Mouse (Mus musculus): Measurements from ENCODE around the gene Adgrv1.
"Not testable (repeated sequence)": the region's sequence is repeated elsewhere in the genome, so short reads cannot be mapped to it uniquely, and the experiment has no call there.

Adgrv1 gene

DNA sequence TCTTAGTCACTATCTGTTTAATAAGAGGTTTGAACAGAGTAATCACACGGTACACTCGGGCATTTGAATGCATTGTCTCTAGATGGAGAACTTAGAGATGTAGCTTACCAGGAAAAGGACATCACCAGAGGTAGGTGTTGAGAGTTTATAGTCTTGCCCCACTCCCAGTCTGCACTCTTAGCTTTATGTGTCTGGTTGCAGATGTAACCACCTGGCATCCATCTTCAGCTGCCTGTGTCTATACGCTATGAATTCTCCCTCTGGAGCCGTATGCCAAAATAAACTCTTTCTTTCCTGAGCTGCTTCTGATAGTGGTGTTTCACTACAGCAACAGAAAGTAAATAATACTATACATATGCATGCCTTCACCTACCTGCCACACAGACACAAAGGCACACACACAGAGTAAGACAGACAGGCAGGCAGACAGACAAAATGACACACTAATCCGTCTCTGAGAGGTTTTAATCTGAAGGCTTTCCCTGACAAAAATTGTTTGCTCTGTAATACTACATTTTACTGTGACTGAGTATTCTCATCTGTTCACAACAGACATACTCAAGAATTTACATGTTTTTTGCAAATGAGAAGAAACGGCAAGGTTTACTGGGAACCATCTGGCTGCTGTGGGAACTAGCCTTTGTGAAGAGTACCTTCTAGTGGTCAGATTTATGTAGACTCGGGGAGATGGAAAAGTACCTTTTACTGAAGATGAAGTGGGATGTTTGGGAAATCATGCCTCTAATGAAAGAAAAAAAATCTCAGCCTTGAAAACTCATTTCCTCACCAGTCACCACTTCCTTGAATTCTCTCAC lies 318.4 kb downstream of the Adgrv1 start:
- in situ Hi-C loops (cut with MboI; ENCODE audit: low pct_unique_long_range_greater_than_20kb in 1 of 2, low sequenced_read_pairs in 2 of 2, unreplicated experiment in 1 of 2), result no loop called here

DNA sequence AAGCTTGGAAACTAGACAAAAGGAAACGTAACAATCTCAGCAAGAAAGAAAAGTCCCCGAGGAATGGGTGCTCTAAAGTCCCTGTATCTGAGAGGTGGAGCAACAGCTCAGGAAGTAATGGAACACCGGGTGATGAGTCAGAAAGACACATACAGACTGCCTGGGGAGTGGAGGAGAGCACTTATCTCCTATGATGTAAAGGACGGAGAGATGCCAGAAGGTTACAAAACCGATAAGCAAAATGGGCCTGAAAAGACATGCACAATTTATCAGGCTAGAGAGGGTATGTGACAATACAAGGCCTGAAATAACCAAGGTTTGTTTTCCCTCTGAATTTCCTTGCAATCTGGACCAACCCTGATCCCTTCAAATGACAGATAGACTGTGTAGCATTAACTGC lies 320.8 kb downstream of the Adgrv1 start:
- in situ Hi-C loops (cut with MboI; ENCODE audit: low pct_unique_long_range_greater_than_20kb in 1 of 2, low sequenced_read_pairs in 2 of 2, unreplicated experiment in 1 of 2), result no loop called here

DNA sequence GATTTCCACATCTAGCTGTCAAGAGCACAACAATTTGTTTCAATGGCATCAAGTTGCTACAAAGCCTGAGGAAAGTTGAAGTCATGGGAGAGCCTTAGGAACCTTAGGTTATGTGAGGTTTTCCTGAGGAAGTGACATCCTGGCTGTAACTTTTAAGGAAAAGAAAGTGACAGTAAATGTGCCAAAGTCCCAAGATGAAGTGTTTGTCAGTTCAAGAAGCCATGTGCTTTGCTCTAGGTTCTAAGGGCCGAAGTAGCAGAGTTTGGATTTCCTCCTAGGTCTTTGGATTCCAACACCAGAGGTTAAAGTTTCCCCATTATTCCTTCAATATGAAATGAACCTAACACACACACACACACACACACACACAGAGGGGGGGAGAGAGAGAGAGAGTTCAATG lies 332.1 kb downstream of the Adgrv1 start:
- in situ Hi-C loops (cut with MboI; ENCODE audit: low pct_unique_long_range_greater_than_20kb in 1 of 2, low sequenced_read_pairs in 2 of 2, unreplicated experiment in 1 of 2), result no loop called here

DNA sequence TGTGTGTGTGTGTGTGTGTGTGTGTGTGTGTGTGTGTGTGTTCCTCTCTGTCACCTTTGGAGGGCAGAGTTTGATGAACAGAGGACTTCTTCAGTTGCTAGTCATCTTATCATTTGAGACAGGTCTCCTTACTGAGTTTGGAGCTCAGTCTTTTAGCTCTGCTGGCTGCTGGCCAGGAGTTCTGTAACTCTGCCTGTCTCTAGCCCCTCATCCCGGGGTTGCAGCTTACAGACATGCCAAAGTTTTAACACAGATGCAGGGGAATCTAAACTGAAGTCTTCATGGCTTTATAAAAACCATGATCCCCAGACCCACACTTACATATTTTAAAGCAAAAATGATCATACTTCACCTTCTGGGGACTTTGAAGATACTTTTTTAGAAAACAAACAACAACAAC lies 338.8 kb downstream of the Adgrv1 start:
- in situ Hi-C loops (cut with MboI; ENCODE audit: low pct_unique_long_range_greater_than_20kb in 1 of 2, low sequenced_read_pairs in 2 of 2, unreplicated experiment in 1 of 2), result no loop called here

DNA sequence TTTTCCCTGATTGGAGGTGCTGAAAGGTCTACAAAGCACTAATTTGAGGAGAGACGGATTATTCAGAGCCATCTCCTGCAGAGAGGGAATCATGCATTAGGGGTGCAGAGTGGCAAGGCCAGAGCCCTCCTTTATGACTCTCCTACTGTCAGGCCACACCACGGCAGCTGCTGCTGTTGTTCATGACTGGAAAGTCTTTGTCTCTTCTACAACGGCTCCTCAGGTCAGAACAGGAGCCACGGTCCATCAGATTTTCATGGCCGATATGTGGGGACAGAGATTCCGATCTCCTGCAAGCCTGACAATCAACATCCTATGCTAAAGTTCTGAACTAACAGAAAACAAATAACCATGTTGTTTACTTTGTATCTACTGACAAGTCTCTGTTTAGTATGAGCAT lies 350.8 kb downstream of the Adgrv1 start:
- in situ Hi-C loops (cut with MboI; ENCODE audit: low pct_unique_long_range_greater_than_20kb in 1 of 2, low sequenced_read_pairs in 2 of 2, unreplicated experiment in 1 of 2), result no loop called here

DNA sequence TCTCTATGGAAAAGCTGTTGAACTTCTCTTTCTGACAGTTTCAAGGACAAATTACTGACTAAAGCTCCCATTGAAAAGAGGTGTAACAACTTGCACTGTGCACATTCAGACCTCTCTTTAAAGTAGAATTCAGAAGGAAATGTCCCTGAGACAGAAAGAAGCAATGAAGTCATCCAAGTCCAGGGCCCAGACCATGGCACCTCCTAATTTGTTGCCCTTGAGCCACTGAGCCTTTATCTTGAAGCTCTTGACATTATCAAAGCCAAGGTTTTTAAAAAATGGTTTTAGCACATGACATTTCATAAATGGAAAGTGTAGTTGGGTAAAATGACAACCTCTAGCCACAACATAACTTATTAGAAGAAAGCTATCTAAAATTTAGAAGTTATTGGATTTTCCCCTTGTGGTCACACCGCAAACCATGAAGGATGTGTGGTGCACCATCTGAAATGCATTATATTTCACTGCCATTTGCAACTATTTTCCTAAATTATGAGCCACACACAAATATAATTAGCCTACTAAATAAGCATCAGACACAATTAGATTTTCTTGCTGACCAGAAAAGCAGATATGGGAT lies 352.2 kb downstream of the Adgrv1 start:
- in situ Hi-C loops (cut with MboI; ENCODE audit: low pct_unique_long_range_greater_than_20kb in 1 of 2, low sequenced_read_pairs in 2 of 2, unreplicated experiment in 1 of 2), result no loop called here

DNA sequence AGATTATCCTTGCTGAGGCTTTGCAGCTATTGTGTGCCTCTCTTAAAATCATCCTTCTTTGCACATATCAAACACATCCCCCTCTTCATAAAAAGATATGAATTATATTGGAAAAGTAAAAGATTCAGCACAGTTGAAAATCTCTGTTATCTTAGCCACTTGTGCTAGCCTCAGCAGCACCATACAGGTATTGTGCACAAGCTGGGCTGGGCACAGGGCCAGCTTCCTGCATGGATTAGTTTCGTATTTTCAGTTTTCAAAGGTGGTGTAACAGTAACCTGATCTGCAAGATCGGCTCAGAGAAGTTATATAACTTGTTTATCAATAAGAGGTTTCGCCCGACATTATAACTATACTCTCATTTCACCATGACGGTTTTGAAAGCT lies 353.6 kb downstream of the Adgrv1 start:
- in situ Hi-C loops (cut with MboI; ENCODE audit: low pct_unique_long_range_greater_than_20kb in 1 of 2, low sequenced_read_pairs in 2 of 2, unreplicated experiment in 1 of 2), result no loop called here

DNA sequence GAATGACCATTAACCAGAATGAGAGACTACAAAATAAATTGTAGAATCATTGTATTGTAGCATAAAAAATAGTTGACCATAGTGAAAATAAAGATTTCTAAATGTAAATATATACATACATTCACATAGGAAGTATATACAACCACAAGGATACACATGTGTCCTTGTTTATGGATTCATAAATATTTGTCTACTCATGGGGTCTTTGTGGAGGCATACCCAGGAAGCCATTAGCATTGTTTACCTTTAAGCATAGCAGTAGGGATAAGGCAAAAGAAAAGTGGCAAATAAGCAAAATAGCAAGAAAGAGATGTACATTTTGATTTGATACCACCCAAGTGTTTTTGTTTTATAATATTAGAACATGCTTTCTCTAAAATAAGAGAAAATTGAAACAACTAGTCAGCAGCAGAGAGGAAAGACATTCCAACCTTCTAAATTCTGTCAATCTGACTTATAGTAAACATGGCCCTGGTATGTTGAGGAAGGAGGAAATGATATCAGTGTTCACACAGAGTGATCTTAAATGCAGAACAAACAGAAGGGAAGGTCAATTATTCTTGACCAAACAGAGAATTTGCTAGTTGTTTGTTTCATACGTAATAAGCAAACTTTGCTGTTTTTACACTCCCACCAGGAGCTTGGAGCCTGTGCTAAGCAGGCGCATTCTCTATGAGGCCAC lies 354.1 kb downstream of the Adgrv1 start:
- in situ Hi-C loops (cut with MboI; ENCODE audit: low pct_unique_long_range_greater_than_20kb in 1 of 2, low sequenced_read_pairs in 2 of 2, unreplicated experiment in 1 of 2), result no loop called here

DNA sequence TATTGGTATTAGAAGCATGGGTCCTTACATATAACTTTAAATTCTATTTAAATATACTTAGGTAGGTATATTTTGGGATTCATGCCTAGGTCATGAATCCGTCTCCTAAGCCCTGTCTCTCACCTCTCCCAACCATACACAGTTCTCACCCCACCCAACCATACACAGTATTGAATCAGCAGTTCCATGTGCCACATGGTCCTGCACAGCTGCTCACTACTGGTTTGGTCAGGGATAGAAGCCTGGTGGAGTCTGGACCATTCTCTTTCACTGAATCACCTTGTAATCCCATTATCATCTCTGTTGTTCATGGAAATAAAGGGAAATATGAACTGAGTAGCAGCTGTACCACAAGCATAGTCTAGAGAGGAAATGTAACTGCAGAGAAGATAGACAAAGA lies 359.1 kb downstream of the Adgrv1 start:
- in situ Hi-C loops (cut with MboI; ENCODE audit: low pct_unique_long_range_greater_than_20kb in 1 of 2, low sequenced_read_pairs in 2 of 2, unreplicated experiment in 1 of 2), result no loop called here

DNA sequence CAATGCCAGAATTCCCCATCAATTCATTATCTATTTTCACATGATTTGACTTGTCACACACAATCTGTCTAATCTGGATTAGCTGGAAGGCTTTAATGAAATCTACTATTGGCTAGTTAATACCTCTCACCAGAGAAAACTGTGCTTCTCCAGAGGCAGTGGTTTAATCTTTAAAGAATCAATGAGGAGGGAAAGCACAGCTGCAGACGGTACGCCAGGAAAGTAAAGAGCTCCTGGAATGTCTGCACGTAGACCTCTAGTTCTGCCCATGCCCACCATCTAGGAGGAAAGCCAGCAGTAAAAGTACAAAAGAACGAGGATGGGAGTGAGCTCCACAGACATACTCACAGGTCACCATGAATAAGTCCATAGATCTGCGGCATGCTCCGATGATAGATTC lies 362.6 kb downstream of the Adgrv1 start:
- in situ Hi-C loops (cut with MboI; ENCODE audit: low pct_unique_long_range_greater_than_20kb in 1 of 2, low sequenced_read_pairs in 2 of 2, unreplicated experiment in 1 of 2), result no loop called here

DNA sequence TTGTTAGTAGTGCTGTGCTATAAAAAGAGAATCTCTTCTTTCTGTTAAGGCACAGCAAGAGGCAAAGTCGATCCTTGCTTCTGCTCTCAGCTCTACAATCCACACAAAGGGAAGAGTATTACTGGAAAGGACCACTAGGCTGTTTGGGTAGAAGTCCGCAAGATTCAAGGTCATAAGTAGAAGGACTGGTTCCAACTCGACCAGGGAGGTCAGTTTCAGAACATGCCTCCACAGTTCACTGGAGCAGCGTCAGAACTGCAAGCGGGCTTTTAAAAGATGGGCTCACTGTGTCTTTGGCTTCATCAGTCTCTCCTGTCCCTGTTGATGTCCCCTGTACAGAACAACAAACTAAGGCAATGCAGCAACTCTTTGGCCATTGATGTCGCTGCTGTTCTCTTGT lies 363.9 kb downstream of the Adgrv1 start:
- in situ Hi-C loops (cut with MboI; ENCODE audit: low pct_unique_long_range_greater_than_20kb in 1 of 2, low sequenced_read_pairs in 2 of 2, unreplicated experiment in 1 of 2), result no loop called here

DNA sequence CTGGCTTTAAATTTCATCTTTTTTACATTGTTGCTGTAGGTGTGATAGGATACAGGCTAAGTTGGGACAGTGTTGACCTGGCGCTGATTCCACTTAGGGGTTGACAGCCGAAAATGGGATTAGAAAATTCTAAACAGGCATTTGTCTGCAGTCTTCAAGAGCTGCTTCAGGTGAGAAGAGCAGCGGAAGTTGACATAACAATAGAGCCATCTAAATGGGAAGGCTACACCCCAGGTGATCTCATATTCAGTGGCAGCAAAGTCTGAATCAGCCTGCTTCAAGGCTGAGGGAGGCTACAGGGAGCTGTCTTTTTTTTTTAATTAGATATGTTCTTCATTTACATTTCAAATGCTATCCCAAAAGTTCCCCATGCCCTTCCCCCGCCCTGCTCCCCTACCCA lies 365.5 kb downstream of the Adgrv1 start:
- in situ Hi-C loops (cut with MboI; ENCODE audit: low pct_unique_long_range_greater_than_20kb in 1 of 2, low sequenced_read_pairs in 2 of 2, unreplicated experiment in 1 of 2), result not testable (repeated sequence)

DNA sequence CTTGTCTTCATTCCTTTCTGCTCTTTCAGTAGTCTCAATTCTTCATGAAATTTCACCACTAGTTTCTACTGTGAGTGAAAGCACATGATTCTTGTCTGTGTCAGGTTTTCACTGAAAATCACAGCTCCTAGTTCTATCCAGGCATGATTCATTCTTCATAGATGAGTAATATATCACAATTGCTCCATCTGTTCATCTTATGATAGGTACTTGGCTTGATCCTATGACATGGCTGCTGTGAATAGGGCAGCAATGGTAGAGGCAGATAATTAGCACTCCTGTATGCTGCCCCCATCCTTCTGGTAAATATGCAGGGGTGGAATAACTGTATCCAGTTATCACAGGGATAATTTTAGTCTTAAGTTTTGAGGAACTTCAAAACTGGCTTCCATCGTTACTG lies 368.5 kb downstream of the Adgrv1 start:
- in situ Hi-C loops (cut with MboI; ENCODE audit: low pct_unique_long_range_greater_than_20kb in 1 of 2, low sequenced_read_pairs in 2 of 2, unreplicated experiment in 1 of 2), result no loop called here

DNA sequence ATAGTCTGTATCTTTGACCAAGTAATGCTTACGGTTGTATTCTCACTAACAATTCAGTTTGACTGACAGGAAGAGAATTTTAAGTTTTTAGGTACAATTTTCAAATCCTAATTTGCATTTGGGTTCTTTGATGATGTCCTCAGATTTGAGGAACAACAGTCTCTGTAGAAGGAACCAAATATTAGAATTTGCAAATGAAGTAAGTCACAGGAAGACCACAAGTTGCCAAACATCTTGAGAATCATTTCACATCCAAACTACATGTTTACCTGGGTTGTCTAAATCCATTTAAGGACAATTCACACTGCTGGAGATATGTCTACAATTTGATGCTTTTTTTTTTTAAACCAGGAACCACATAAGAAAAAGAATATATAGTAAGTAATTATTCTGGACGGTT lies 391.8 kb downstream of the Adgrv1 start:
- in situ Hi-C loops (cut with MboI; ENCODE audit: low pct_unique_long_range_greater_than_20kb in 1 of 2, low sequenced_read_pairs in 2 of 2, unreplicated experiment in 1 of 2), result no loop called here

DNA sequence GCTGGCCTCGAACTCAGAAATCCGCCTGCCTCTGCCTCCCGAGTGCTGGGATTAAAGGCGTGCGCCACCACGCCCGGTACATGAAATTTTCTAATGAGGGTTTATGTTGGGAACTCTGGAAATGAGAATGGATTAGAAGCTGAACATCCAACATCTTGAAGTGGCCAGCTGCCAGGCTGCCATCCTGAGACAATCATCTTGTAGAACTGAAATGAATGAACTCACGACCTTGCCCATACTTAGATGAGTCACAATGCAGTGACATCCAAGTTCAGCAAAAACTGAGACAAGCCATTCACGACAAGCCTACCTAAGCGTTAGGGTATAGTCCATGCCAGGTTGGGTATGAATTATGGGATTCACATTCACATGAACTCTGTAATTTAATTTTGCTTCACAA lies 393.1 kb downstream of the Adgrv1 start:
- in situ Hi-C loops (cut with MboI; ENCODE audit: low pct_unique_long_range_greater_than_20kb in 1 of 2, low sequenced_read_pairs in 2 of 2, unreplicated experiment in 1 of 2), result no loop called here

DNA sequence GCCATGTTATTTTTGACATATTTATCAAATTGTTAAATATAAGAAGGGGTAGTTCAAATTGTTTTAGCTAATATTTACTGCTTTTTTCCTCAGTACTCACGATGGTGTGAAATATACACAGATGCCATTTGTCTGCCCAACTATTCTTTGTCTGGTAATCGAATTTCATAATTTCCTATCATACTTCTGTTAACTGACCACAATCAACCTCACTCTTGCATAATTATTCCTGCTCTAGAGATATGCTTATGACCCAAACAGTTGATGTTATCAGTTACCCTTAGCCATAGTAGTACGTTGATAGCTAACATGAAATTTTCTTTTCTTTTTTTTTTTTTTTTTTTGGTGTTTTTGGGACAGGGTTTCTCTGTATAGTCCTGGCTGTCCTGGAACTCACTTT lies 393.5 kb downstream of the Adgrv1 start:
- in situ Hi-C loops (cut with MboI; ENCODE audit: low pct_unique_long_range_greater_than_20kb in 1 of 2, low sequenced_read_pairs in 2 of 2, unreplicated experiment in 1 of 2), result no loop called here

DNA sequence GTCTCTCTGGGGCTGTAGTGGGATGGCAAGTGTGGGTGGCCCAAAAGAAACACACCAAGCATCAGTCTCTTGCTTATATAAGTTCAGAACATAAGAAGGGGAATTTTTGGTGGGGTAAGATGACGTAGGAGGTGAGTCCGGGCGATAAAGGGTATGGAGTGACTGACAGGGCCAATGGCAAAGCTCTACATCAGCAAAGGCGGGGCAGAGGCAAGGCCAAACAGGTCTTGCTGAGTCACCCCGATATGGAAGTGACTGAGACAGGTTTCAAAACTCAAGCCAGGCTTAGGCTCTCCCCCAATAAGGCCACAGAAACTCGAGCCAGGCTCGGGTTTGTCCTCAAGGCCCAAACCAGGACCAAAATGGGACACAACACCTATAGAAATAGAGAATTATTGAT lies 394.1 kb downstream of the Adgrv1 start:
- in situ Hi-C loops (cut with MboI; ENCODE audit: low pct_unique_long_range_greater_than_20kb in 1 of 2, low sequenced_read_pairs in 2 of 2, unreplicated experiment in 1 of 2), result no loop called here

DNA sequence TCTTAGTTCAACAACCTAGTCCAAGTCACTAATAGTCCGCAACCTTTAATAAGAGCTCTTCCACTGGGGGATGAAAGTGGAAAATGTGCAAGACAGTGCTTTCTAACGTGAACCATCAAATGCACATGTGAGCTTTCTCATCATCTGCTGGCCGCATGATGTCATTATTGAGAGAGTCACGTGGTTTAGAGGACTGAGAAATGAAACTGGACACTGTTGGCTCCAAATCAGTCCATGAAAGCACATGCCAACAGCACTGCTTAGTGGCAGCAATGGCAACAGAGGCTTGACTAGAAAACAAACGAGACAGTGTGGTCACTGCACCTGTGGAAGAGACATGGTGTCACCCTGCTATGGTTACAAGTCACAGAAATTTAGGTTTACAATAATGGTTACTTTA lies 395.0 kb downstream of the Adgrv1 start:
- in situ Hi-C loops (cut with MboI; ENCODE audit: low pct_unique_long_range_greater_than_20kb in 1 of 2, low sequenced_read_pairs in 2 of 2, unreplicated experiment in 1 of 2), result no loop called here

DNA sequence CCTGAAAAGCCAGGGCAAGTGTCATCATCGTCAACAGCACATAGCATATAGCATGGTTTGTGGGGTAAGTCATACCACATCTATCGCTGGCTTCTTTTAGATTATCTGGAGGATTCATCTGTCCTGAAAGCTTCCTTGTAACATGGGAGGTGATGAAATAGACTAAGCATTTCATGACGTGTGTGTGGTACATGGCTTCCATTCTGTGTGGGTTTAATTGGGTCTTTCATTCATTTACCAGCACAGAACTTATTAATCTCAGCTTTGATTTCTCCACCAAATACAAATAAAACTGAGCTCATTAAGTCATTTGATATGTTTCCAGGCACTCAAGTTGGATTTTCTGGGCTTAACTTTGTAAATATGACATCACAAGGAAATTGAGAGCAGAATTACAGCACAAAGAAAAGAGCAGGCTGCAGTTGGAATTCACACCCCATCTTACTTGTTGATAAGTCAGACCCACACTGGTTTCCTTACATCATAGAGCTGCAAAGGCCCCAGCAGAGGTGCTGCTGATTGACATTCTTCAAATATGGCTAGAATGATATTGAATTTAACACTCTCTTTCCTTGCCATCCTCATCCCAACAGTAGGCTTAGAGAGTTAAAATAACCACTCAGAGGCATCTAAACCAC lies 396.1 kb downstream of the Adgrv1 start:
- in situ Hi-C loops (cut with MboI; ENCODE audit: low pct_unique_long_range_greater_than_20kb in 1 of 2, low sequenced_read_pairs in 2 of 2, unreplicated experiment in 1 of 2), result no loop called here

Measured in mouse embryonic stem cell (cell line).